Mouse (Mus musculus): ENCODE measurements around the gene Mthfr. TPM values are rescaled to one million over a fixed set of nuclear protein-coding genes. Genes with fewer than 3 reads are reported as not detected.

Mthfr gene
- polyA plus RNA-seq, 1 experiment from 2014 or later = 4.5 TPM

DNA sequence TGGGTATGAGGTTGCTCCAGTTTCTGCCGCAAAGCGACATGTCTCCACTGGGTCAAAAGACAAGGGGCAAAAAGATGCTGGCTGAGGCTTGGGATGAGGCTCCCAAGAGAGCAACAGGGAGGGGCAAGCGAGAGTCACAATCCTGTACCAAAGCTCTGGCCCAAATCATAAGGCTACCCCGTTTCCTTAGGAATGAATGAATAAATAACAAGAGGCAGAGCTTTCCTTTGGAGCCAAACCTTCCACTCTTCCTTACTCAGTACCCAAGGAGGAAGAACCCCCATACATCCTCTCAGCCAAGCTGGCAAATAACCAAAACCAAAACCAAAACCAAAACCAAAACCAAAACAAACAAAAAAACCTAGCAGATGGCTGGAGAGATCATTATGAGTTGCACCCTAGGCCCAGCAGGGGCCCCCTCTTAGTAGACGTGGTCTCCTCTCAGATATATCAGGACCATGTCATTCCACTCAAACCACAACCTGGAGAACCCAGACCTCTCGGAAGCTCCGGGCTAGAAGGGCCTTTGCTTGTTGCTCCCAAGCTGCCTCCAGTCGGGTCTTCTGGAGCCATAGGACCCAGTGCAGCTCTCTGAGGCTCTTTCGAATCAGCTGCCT, 30.8 kb downstream of the Mthfr start:
- ATAC-seq = no peak
- H3K9me3 ChIP-seq (ENCODE audit: low read length) = no peaks in the 10 kb centered on the region
- H3K4me2 ChIP-seq (ENCODE audit: low read depth, low read length) = no peak overlapping the region

GRCm38 (mm10) chr4:148071508-148071907, 32.6 kb downstream of the Mthfr start:
- Histone ChIP-seq H3K27ac (ENCODE audit: low read depth) (no peak overlapping the region), H3K4me3 (ENCODE audit: low read depth, low read length) (no peak overlapping the region), H3K27me3 (ENCODE audit: insufficient read depth, low read length) (no peaks in the 10 kb centered on the region), H3K4me2 (ENCODE audit: low read depth, low read length) (no peak overlapping the region), H3K9ac (replicated peaks) (no peak overlapping the region), H3K4me1 (ENCODE audit: insufficient read depth) (no peaks in the 10 kb centered on the region), H3K36me3 (replicated peaks; ENCODE audit: insufficient read depth, low read length) (no peaks in the 10 kb centered on the region), H3K9me3 (ENCODE audit: low read length) (no peaks in the 10 kb centered on the region)
- no peak for TF ChIP-seq EP300 (IDR thresholded peaks at IDR 0.05; ENCODE audit: low read depth)
- TF ChIP-seq CTCF (IDR thresholded peaks at IDR 0.05; ENCODE audit: low read depth) = no peak
- DNase-seq (peak; percentile 36), ATAC-seq (no peak)
- WGBS (ENCODE audit: insufficient replicate concordance) = 70% methylated on average over 5 of the region's 5 CpGs

More for the DNA sequence above, 30.8 kb downstream of the Mthfr start:
- no peak overlapping the region for H3K27ac ChIP-seq (ENCODE audit: low read depth)
- 70% methylated on average over 9 of the region's 9 CpGs for WGBS (ENCODE audit: insufficient replicate concordance)
- H3K4me1 ChIP-seq (ENCODE audit: insufficient read depth) = peaks cover 8% of the 10 kb centered on the region; the same call in 1 of the 2 replicates
- no peaks in the 10 kb centered on the region for H3K36me3 ChIP-seq (replicated peaks; ENCODE audit: insufficient read depth, low read length)
- TF ChIP-seq EP300 (IDR thresholded peaks at IDR 0.05; ENCODE audit: low read depth) (no peak), CTCF (IDR thresholded peaks at IDR 0.05; ENCODE audit: low read depth) (no peak)
- H3K27me3 ChIP-seq (ENCODE audit: insufficient read depth, low read length) = no peaks in the 10 kb centered on the region
- no peak overlapping the region for H3K4me3 ChIP-seq (ENCODE audit: low read depth, low read length)
- no peak overlapping the region for H3K9ac ChIP-seq (replicated peaks)
- no peak for DNase-seq

DNA sequence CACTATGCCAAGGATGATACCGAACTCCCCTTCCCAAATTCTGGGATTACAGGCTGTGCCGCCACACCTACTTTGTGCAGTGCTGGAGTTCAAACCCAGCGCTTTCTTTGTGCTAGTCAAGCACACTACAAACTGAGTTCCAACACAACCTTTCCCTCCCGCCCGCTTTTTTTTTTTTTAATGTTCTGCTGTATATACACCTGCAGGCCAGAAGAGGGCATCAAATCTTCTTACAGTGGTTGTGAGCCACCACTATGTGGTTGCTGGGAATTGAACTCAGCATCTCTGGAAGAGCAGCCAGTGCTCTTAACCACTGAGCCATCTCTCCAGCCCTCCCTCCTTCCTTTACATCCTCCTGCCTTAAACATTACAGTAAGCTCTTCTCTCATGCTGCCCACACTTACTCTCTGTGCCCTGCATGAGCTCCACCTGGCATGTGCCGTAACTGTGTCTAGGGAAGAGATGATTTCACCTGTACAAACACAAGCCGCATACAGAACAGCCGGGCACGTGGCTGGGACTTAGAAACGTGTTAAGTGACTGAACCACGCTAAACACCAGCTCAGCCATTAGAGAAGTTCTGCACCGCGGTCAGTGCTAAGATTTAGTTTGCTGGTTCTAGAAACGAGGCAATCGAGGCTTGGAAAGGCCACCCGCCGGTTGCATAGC, 35.8 kb downstream of the Mthfr start:
- no peak overlapping the region for H3K9ac ChIP-seq (replicated peaks)
- H3K9me3 ChIP-seq (ENCODE audit: low read length) = no peaks in the 10 kb centered on the region
- TF ChIP-seq CTCF (IDR thresholded peaks at IDR 0.05; ENCODE audit: low read depth) (peak; percentile 59), EP300 (IDR thresholded peaks at IDR 0.05; ENCODE audit: low read depth) (no peak)
- H3K4me1 ChIP-seq (ENCODE audit: insufficient read depth) = no peaks in the 10 kb centered on the region
- peak; percentile 57; the same call in 1 of the 2 replicates for ATAC-seq
- DNase-seq = no peak
- H3K4me3 ChIP-seq (ENCODE audit: low read depth, low read length) = peak overlapping the region; percentile 30
- H3K27ac ChIP-seq (ENCODE audit: low read depth) = no peak overlapping the region
- H3K36me3 ChIP-seq (replicated peaks; ENCODE audit: insufficient read depth, low read length) = peaks cover 4% of the 10 kb centered on the region; the same call in 1 of the 2 replicates
- peak overlapping the region; percentile 75 for H3K4me2 ChIP-seq (ENCODE audit: low read depth, low read length)
- H3K27me3 ChIP-seq (ENCODE audit: insufficient read depth, low read length) = no peaks in the 10 kb centered on the region
- 43% methylated on average over 17 of the region's 17 CpGs for WGBS (ENCODE audit: insufficient replicate concordance)

- no peak overlapping the region for H3K27ac ChIP-seq (ENCODE audit: low read depth)
Observed at GRCm38 (mm10) chr4:148075259-148075658, 36.4 kb downstream of the Mthfr start.

DNA sequence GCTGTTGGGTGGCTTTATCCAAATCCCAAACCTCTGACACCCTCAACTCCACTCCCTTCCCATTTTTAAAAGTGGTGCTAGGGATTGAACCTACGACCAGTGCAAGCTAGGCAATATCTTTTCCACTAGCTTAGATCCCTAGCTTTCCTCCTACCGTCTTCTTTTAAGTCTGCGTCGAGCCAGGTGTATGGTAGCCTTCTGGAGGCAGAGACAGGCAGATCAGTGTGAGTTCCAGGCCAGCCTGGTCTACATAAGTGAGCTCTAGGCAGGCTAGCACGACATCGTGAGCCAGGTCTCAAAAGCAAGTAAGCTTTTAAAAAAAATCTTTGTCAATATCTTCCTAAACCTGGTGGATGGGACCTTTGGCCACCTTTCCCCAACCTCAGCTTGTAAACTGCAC, 37.0 kb downstream of the Mthfr start:
- no peak for TF ChIP-seq CTCF (IDR thresholded peaks at IDR 0.05; ENCODE audit: low read depth)
- no peak for TF ChIP-seq EP300 (IDR thresholded peaks at IDR 0.05; ENCODE audit: low read depth)
- H3K27me3 ChIP-seq (ENCODE audit: insufficient read depth, low read length) = no peaks in the 10 kb centered on the region
- 79% methylated on average over 6 of the region's 6 CpGs for WGBS (ENCODE audit: insufficient replicate concordance)
- H3K4me2 ChIP-seq (ENCODE audit: low read depth, low read length) = no peak overlapping the region
- no peak overlapping the region for H3K4me3 ChIP-seq (ENCODE audit: low read depth, low read length)
- peaks cover 11% of the 10 kb centered on the region for H3K36me3 ChIP-seq (replicated peaks; ENCODE audit: insufficient read depth, low read length)
- H3K9ac ChIP-seq (replicated peaks) = no peak overlapping the region
- ATAC-seq = no peak
- no peak overlapping the region for H3K27ac ChIP-seq (ENCODE audit: low read depth)
- no peaks in the 10 kb centered on the region for H3K9me3 ChIP-seq (ENCODE audit: low read length)
- no peak for DNase-seq
- H3K4me1 ChIP-seq (ENCODE audit: insufficient read depth) = no peaks in the 10 kb centered on the region

More at GRCm38 (mm10) chr4:148075259-148075658, 36.4 kb downstream of the Mthfr start:
- TF ChIP-seq EP300 (IDR thresholded peaks at IDR 0.05; ENCODE audit: low read depth) = no peak
- TF ChIP-seq CTCF (IDR thresholded peaks at IDR 0.05; ENCODE audit: low read depth) = no peak
- H3K27me3 ChIP-seq (ENCODE audit: insufficient read depth, low read length) = no peaks in the 10 kb centered on the region
- H3K9me3 ChIP-seq (ENCODE audit: low read length) = no peaks in the 10 kb centered on the region
- H3K4me2 ChIP-seq (ENCODE audit: low read depth, low read length) = peak overlapping the region; percentile 75
- peak; percentile 71 for DNase-seq
- no peaks in the 10 kb centered on the region for H3K4me1 ChIP-seq (ENCODE audit: insufficient read depth)
- peak overlapping the region; percentile 30 for H3K4me3 ChIP-seq (ENCODE audit: low read depth, low read length)
- peak; percentile 66 for ATAC-seq
- no peak overlapping the region for H3K9ac ChIP-seq (replicated peaks)
- 36% methylated on average over 21 of the region's 21 CpGs for WGBS (ENCODE audit: insufficient replicate concordance)
- peaks cover 9% of the 10 kb centered on the region for H3K36me3 ChIP-seq (replicated peaks; ENCODE audit: insufficient read depth, low read length)

- H3K4me1 ChIP-seq (ENCODE audit: insufficient read depth) = peaks cover 21% of the 10 kb centered on the region
- no peak overlapping the region for H3K27ac ChIP-seq (ENCODE audit: low read depth)
- no peak for ATAC-seq
- H3K9ac ChIP-seq (replicated peaks) = no peak overlapping the region
- H3K4me3 ChIP-seq (ENCODE audit: low read depth, low read length) = no peak overlapping the region
- no peak for TF ChIP-seq EP300 (IDR thresholded peaks at IDR 0.05; ENCODE audit: low read depth)
- TF ChIP-seq CTCF (IDR thresholded peaks at IDR 0.05; ENCODE audit: low read depth) = peak; percentile 35; the same call in 1 of the 2 replicates
- 69% methylated on average over 6 of the region's 6 CpGs for WGBS (ENCODE audit: insufficient replicate concordance)
- peaks cover 20% of the 10 kb centered on the region for H3K36me3 ChIP-seq (replicated peaks; ENCODE audit: insufficient read depth, low read length)
- H3K9me3 ChIP-seq (ENCODE audit: low read length) = no peaks in the 10 kb centered on the region
- no peak overlapping the region for H3K4me2 ChIP-seq (ENCODE audit: low read depth, low read length)
- no peak for DNase-seq
- no peaks in the 10 kb centered on the region for H3K27me3 ChIP-seq (ENCODE audit: insufficient read depth, low read length)
Observed at GRCm38 (mm10) chr4:148079212-148079611, 40.3 kb downstream of the Mthfr start.

Data from liver, postnatal 0 days (tissue).